Comparison of ENCODE assay signal across 12 mouse cellular contexts in genomic region chr5:122111091-122111932, GRCm38 (mm10). TPM values are rescaled to one million over a fixed set of nuclear protein-coding genes. Genes with fewer than 3 reads are reported as not detected.
DNase-seq lines count a peak whose midpoint lies in the region; ATAC-seq and TF ChIP-seq lines count a peak whose summit lies in the region.
"Had no signal": no experiment of that assay in that cellular context is flagged by ENCODE, and none has a peak within 500 bp of the region (broad histone marks: within the 10 kb centered on the region; RNA-seq: fewer than 3 reads in every experiment).

No protein-coding gene starts in this region.

- no peak for DNase-seq in forebrain, embryonic 10.5 days (ENCODE audit: extremely low spot score, low spot score)
- no peak for DNase-seq in kidney, postnatal 14 days
- DNase-seq in retina, postnatal 1 day, result no peak
- no peak for DNase-seq in adrenal gland, postnatal 14 days
- DNase-seq: cerebellum, postnatal 10 days; kidney, adult 2 months had no signal

- no peak overlapping the region for H3K9ac ChIP-seq in forebrain, embryonic 12.5 days
- no peak overlapping the region for H3K9ac ChIP-seq in kidney, embryonic 16.5 days (replicated peaks; ENCODE audit: low read length)
- no peak overlapping the region for H3K9ac ChIP-seq in heart, embryonic 14.5 days (ENCODE audit: low read length)

- H3K27me3 ChIP-seq in forebrain, embryonic 10.5 days (ENCODE audit: poor library complexity, severe bottlenecking), result 0 out of 2 replicates have a peak, but pooled peaks cover 9% of the 10 kb centered on the region
- H3K27me3 ChIP-seq in forebrain, embryonic 12.5 days, result 0 out of 2 replicates have a peak, but pooled peaks cover 9% of the 10 kb centered on the region
- H3K27me3 ChIP-seq in kidney, embryonic 16.5 days (ENCODE audit: insufficient read depth, low read length), result no peaks in the 10 kb centered on the region
- H3K27me3 ChIP-seq in E14TG2a.4 (ENCODE audit: insufficient read depth, low read length), result no peaks in the 10 kb centered on the region
- H3K27me3 ChIP-seq in heart, embryonic 14.5 days (ENCODE audit: control insufficient read depth, insufficient read depth, low read length), result no peaks in the 10 kb centered on the region

- H3K4me2 ChIP-seq in forebrain, embryonic 12.5 days, result no peak overlapping the region
- H3K4me2 ChIP-seq in kidney, embryonic 16.5 days (replicated peaks; ENCODE audit: low read depth, low read length), result 0 out of 2 replicates have a peak overlapping the region, but pooled peaks have one; percentile 21
- H3K4me2 ChIP-seq in heart, embryonic 14.5 days (ENCODE audit: low read length), result no peak overlapping the region

- peaks cover 14% of the 10 kb centered on the region for H3K4me1 ChIP-seq in forebrain, embryonic 10.5 days
- no peaks in the 10 kb centered on the region for H3K4me1 ChIP-seq in forebrain, embryonic 12.5 days
- peaks cover 3% of the 10 kb centered on the region; the same call in 1 of the 2 replicates for H3K4me1 ChIP-seq in kidney, embryonic 16.5 days (ENCODE audit: insufficient read depth, low read length)
- peaks cover 44% of the 10 kb centered on the region for H3K4me1 ChIP-seq in E14TG2a.4 (replicated peaks; ENCODE audit: low read depth, low read length)
- H3K4me1 ChIP-seq in heart, embryonic 14.5 days (ENCODE audit: control insufficient read depth in 2 of 2, insufficient read depth in 2 of 2, low read length in 2 of 2), result peaks cover 2 to 5% of the 10 kb centered on the region in 2 experiments; a peak in 1 of 4 replicates

- peaks cover 3% of the 10 kb centered on the region; the same call in 1 of the 2 replicates for H3K9me3 ChIP-seq in forebrain, embryonic 10.5 days
- H3K9me3 ChIP-seq in forebrain, embryonic 12.5 days, result 0 out of 2 replicates have a peak, but pooled peaks cover 4% of the 10 kb centered on the region
- no peaks in the 10 kb centered on the region for H3K9me3 ChIP-seq in kidney, embryonic 16.5 days (ENCODE audit: low read length)
- H3K9me3 ChIP-seq in E14TG2a.4 (ENCODE audit: low read length), result no peaks in the 10 kb centered on the region
- H3K9me3 ChIP-seq in heart, embryonic 14.5 days (ENCODE audit: control insufficient read depth, low read length), result no peaks in the 10 kb centered on the region

- TF ChIP-seq CTCF in E14TG2a.4 (conservative IDR thresholded peaks at IDR 0.05; ENCODE audit: low read length), result no peak

- no peak for ATAC-seq in forebrain, embryonic 12.5 days (ENCODE audit: low FRiP score)
- ATAC-seq in kidney, embryonic 16.5 days (ENCODE audit: low FRiP score, low TSS enrichment), result no peak
- peak; percentile 14; the same call in 1 of the 2 replicates for ATAC-seq in heart, embryonic 14.5 days (ENCODE audit: insufficient number of reproducible peaks, insufficient read depth, low FRiP score, low read depth)
- ATAC-seq: Patski had no signal

- H3K36me3 ChIP-seq in forebrain, embryonic 10.5 days (replicated peaks), result no peaks in the 10 kb centered on the region
- H3K36me3 ChIP-seq in forebrain, embryonic 12.5 days (replicated peaks), result no peaks in the 10 kb centered on the region
- H3K36me3 ChIP-seq in kidney, embryonic 16.5 days (ENCODE audit: insufficient read depth, low read length), result no peaks in the 10 kb centered on the region
- no peaks in the 10 kb centered on the region for H3K36me3 ChIP-seq in E14TG2a.4 (ENCODE audit: insufficient read depth, low read length)
- peaks cover 21% of the 10 kb centered on the region for H3K36me3 ChIP-seq in heart, embryonic 14.5 days (ENCODE audit: control insufficient read depth, insufficient read depth, low read length)

- 71% methylated on average over 26 of the region's 26 CpGs for WGBS in forebrain, embryonic 10.5 days
- WGBS in forebrain, embryonic 12.5 days, result 71% methylated on average over 26 of the region's 26 CpGs
- whole genome bisulfite sequencing in kidney, embryonic 16.5 days, result 65% methylated on average over 26 of the region's 26 CpGs
- 51% methylated on average over 26 of the region's 26 CpGs for WGBS in heart, embryonic 14.5 days

- H3K27ac ChIP-seq in forebrain, embryonic 10.5 days, result no peak overlapping the region; the same call in 1 of the 2 replicates
- H3K27ac ChIP-seq in forebrain, embryonic 12.5 days, result no peak overlapping the region
- H3K27ac ChIP-seq in kidney, embryonic 16.5 days (ENCODE audit: low read length), result no peak overlapping the region
- peak overlapping the region; percentile 6 to 20; a peak in 3 of 4 replicates for H3K27ac ChIP-seq in heart, embryonic 14.5 days (replicated peaks in 1 of 2; ENCODE audit: control insufficient read depth in 1 of 2, insufficient read depth in 1 of 2, low read depth in 2 of 2, low read length in 2 of 2)

- peak overlapping the region; percentile 20; the same call in 1 of the 2 replicates for H3K4me3 ChIP-seq in forebrain, embryonic 10.5 days
- no peak overlapping the region for H3K4me3 ChIP-seq in forebrain, embryonic 12.5 days (replicated peaks)
- H3K4me3 ChIP-seq in kidney, embryonic 16.5 days (ENCODE audit: low read length), result no peak overlapping the region
- peak overlapping the region; percentile 72 for H3K4me3 ChIP-seq in E14TG2a.4 (replicated peaks; ENCODE audit: low read length)
- H3K4me3 ChIP-seq in heart, embryonic 14.5 days (ENCODE audit: control insufficient read depth in 1 of 2, insufficient read depth in 1 of 2, low read depth in 1 of 2, low read length in 2 of 2), result no peak overlapping the region

RNA-seq across cellular contexts. Expression of gene Myl2, which starts 10.6 kb away (rescaled TPM):
- polyA plus RNA-seq in forebrain, embryonic 10.5 days (2016; fragmentation: Nextera tagmentation; extraction: Ambion mirVana), result not detected in 2 replicates
- polyA plus RNA-seq in forebrain, embryonic 12.5 days (2016; fragmentation: Nextera tagmentation; extraction: Ambion mirVana), result 1.5 and 2.5 TPM in 2 replicates
- 1.7 and 2.3 TPM in 2 replicates for polyA plus RNA-seq in kidney, embryonic 16.5 days (2015; fragmentation: Nextera tagmentation; extraction: Ambion mirVana)
- 10,198 and 10,957 TPM in 2 replicates for polyA plus RNA-seq in heart, embryonic 14.5 days (2014; fragmentation: Nextera tagmentation; extraction: Ambion mirVana)
- not detected in 2 replicates for total RNA-seq in adrenal gland, postnatal 14 days (2021)
- polyA plus RNA-seq: Patski had no signal

RNA-seq across cellular contexts. Expression of gene Ccdc63, which starts 29.3 kb away (rescaled TPM):
- polyA plus RNA-seq in forebrain, embryonic 10.5 days (2016; fragmentation: Nextera tagmentation; extraction: Ambion mirVana), result not detected in 2 replicates
- polyA plus RNA-seq in forebrain, embryonic 12.5 days (2016; fragmentation: Nextera tagmentation; extraction: Ambion mirVana), result not detected in 2 replicates
- 0.15 TPM in 1 of 2 replicates, not detected in the other for polyA plus RNA-seq in kidney, embryonic 16.5 days (2015; fragmentation: Nextera tagmentation; extraction: Ambion mirVana)
- 0.85 TPM in 1 of 2 replicates, not detected in the other for polyA plus RNA-seq in heart, embryonic 14.5 days (2014; fragmentation: Nextera tagmentation; extraction: Ambion mirVana)
- not detected in 2 replicates for total RNA-seq in adrenal gland, postnatal 14 days (2021)
- total RNA-seq: gastrocnemius, adult 18-20 months had no signal
- polyA plus RNA-seq: Patski had no signal

RNA-seq across cellular contexts. Expression of gene Ppp1cc, which starts 46.8 kb away (rescaled TPM):
- polyA plus RNA-seq in forebrain, embryonic 10.5 days (2016; fragmentation: Nextera tagmentation; extraction: Ambion mirVana), result 337 and 341 TPM in 2 replicates
- 324 and 337 TPM in 2 replicates for polyA plus RNA-seq in forebrain, embryonic 12.5 days (2016; fragmentation: Nextera tagmentation; extraction: Ambion mirVana)
- polyA plus RNA-seq in kidney, embryonic 16.5 days (2015; fragmentation: Nextera tagmentation; extraction: Ambion mirVana), result 269 and 277 TPM in 2 replicates
- polyA plus RNA-seq in heart, embryonic 14.5 days (2014; fragmentation: Nextera tagmentation; extraction: Ambion mirVana), result 229 and 248 TPM in 2 replicates
- 155 and 191 TPM in 2 replicates for total RNA-seq in adrenal gland, postnatal 14 days (2021)

Comparison
In these comparisons a context has a peak if more than half of its experiments do, and no peak if none do; other contexts are left out.
1. H3K4me3 ChIP-seq: peak in forebrain, embryonic 10.5 days (single experiment) and E14TG2a.4 (single experiment); none in forebrain, embryonic 12.5 days (single experiment), kidney, embryonic 16.5 days (single experiment) and heart, embryonic 14.5 days (0 of 2).
2. H3K27ac ChIP-seq: peak in heart, embryonic 14.5 days (2 of 2); none in forebrain, embryonic 10.5 days (single experiment), forebrain, embryonic 12.5 days (single experiment) and kidney, embryonic 16.5 days (single experiment).
3. RNA of gene Myl2, which starts 10.6 kb away (polyA plus RNA-seq): 10,198 to 10,957 TPM in heart, embryonic 14.5 days; 1.7 to 2.3 TPM in kidney, embryonic 16.5 days, 1.5 to 2.5 TPM in forebrain, embryonic 12.5 days and not detected in forebrain, embryonic 10.5 days; every median in the first group is over 1,000 times any median in the second.